9 mouse cellular contexts compared by ENCODE assay signal in the genomic region with DNA sequence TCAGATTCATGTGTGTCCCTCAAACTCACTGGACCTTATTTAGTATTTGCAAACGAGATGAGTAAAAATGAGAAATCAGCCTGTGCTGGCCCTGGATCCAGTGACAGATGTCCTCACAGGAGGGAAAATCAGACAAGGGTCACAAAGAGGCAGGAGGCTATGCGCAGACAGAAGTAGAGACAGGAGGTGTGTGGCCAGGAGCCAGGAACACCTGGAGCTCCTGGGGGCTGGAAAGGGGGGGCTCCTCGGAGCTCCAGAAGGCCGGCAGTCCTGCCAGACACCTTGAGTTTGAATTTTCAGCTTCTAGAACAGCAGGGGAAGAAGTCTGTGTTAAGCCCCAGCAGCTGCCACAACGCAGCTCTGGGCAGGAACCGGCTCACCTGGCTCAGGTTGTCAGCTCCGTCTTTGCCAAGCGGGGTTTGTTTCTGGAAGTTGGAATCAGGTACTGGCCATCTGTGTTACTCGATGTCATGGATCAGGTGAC. TPM values are rescaled to one million over a fixed set of nuclear protein-coding genes. Genes with fewer than 3 reads are reported as not detected.
DNase-seq lines count a peak whose midpoint lies in the region; ATAC-seq lines count a peak whose summit lies in the region.
"Had no signal": no experiment of that assay in that cellular context is flagged by ENCODE, and none has a peak within 500 bp of the region (broad histone marks: within the 10 kb centered on the region; RNA-seq: fewer than 3 reads in every experiment).

No protein-coding gene starts in this region.

- H3K4me1 ChIP-seq in hindbrain, embryonic 13.5 days (replicated peaks) = peaks cover 20% of the 10 kb centered on the region
- no peaks in the 10 kb centered on the region for H3K4me1 ChIP-seq in hindbrain, embryonic 11.5 days (replicated peaks; ENCODE audit: control insufficient read depth, insufficient read depth, low read length)
- H3K4me1 ChIP-seq in limb, embryonic 13.5 days = peaks cover 39% of the 10 kb centered on the region
- H3K4me1 ChIP-seq in intestine, embryonic 16.5 days (ENCODE audit: control insufficient read depth, insufficient read depth, low read length) = no peaks in the 10 kb centered on the region

- no peak for ATAC-seq in hindbrain, embryonic 13.5 days (ENCODE audit: low FRiP score)
- ATAC-seq in hindbrain, embryonic 11.5 days (ENCODE audit: low FRiP score) = no peak
- peak; percentile 68 for ATAC-seq in cerebellum, adult (ENCODE audit: insufficient number of reproducible peaks, low FRiP score, low TSS enrichment)
- ATAC-seq in limb, embryonic 13.5 days (ENCODE audit: low FRiP score, low read depth) = peak; percentile 32; the same call in 1 of the 2 replicates
- ATAC-seq in intestine, embryonic 16.5 days = no peak

- WGBS in hindbrain, embryonic 13.5 days = 52% methylated on average over 9 of the region's 9 CpGs
- 59% methylated on average over 9 of the region's 9 CpGs for WGBS in hindbrain, embryonic 11.5 days
- 22% methylated on average over 9 of the region's 9 CpGs for WGBS in limb, embryonic 13.5 days
- WGBS in intestine, embryonic 16.5 days = 49% methylated on average over 9 of the region's 9 CpGs

- H3K27me3 ChIP-seq in hindbrain, embryonic 13.5 days = no peaks in the 10 kb centered on the region
- no peaks in the 10 kb centered on the region for H3K27me3 ChIP-seq in hindbrain, embryonic 11.5 days (ENCODE audit: control insufficient read depth, insufficient read depth, low read length)
- no peaks in the 10 kb centered on the region for H3K27me3 ChIP-seq in limb, embryonic 13.5 days
- H3K27me3 ChIP-seq in intestine, embryonic 16.5 days (replicated peaks; ENCODE audit: control insufficient read depth, insufficient read depth, low read length) = no peaks in the 10 kb centered on the region
- H3K27me3 ChIP-seq: kidney, embryonic 15.5 days had no signal

- no peak overlapping the region for H3K4me3 ChIP-seq in hindbrain, embryonic 13.5 days
- H3K4me3 ChIP-seq in hindbrain, embryonic 11.5 days (ENCODE audit: low read depth, low read length) = no peak overlapping the region
- no peak overlapping the region for H3K4me3 ChIP-seq in limb, embryonic 13.5 days
- H3K4me3 ChIP-seq in intestine, embryonic 16.5 days (ENCODE audit: low read length) = no peak overlapping the region
- H3K4me3 ChIP-seq: kidney, embryonic 15.5 days had no signal

- H3K36me3 ChIP-seq in hindbrain, embryonic 13.5 days = no peaks in the 10 kb centered on the region
- H3K36me3 ChIP-seq in hindbrain, embryonic 11.5 days (ENCODE audit: control insufficient read depth, insufficient read depth, low read length) = no peaks in the 10 kb centered on the region
- no peaks in the 10 kb centered on the region for H3K36me3 ChIP-seq in limb, embryonic 13.5 days
- no peaks in the 10 kb centered on the region for H3K36me3 ChIP-seq in intestine, embryonic 16.5 days (ENCODE audit: control insufficient read depth, insufficient read depth, low read length)
- H3K36me3 ChIP-seq: kidney, embryonic 15.5 days had no signal

- no peak overlapping the region for H3K4me2 ChIP-seq in hindbrain, embryonic 13.5 days
- H3K4me2 ChIP-seq in hindbrain, embryonic 11.5 days (replicated peaks; ENCODE audit: low read depth, low read length) = no peak overlapping the region
- H3K4me2 ChIP-seq in limb, embryonic 13.5 days (replicated peaks) = no peak overlapping the region; the same call in 1 of the 2 replicates
- H3K4me2 ChIP-seq in intestine, embryonic 16.5 days (ENCODE audit: low read depth, low read length) = no peak overlapping the region
- H3K4me2 ChIP-seq: kidney, embryonic 15.5 days had no signal

- no peak for DNase-seq in hindbrain, embryonic 11.5 days (ENCODE audit: low spot score)
- peak; percentile 93 to 95 for DNase-seq in cerebellum, postnatal 10 days
- DNase-seq in right cerebral cortex, postnatal 25 days = no peak

- no peaks in the 10 kb centered on the region for H3K9me3 ChIP-seq in hindbrain, embryonic 13.5 days
- H3K9me3 ChIP-seq in hindbrain, embryonic 11.5 days (ENCODE audit: control insufficient read depth, low read length) = no peaks in the 10 kb centered on the region
- H3K9me3 ChIP-seq in limb, embryonic 13.5 days = no peaks in the 10 kb centered on the region
- no peaks in the 10 kb centered on the region for H3K9me3 ChIP-seq in intestine, embryonic 16.5 days (ENCODE audit: control insufficient read depth, low read length)
- H3K9me3 ChIP-seq: kidney, embryonic 15.5 days had no signal

- H3K9ac ChIP-seq in hindbrain, embryonic 13.5 days = 0 out of 2 replicates have a peak overlapping the region, but pooled peaks have one; percentile 19
- no peak overlapping the region for H3K9ac ChIP-seq in hindbrain, embryonic 11.5 days (ENCODE audit: low read depth, low read length)
- H3K9ac ChIP-seq in limb, embryonic 13.5 days = peak overlapping the region; percentile 19
- no peak overlapping the region for H3K9ac ChIP-seq in intestine, embryonic 16.5 days (ENCODE audit: low read depth, low read length)
- H3K9ac ChIP-seq: kidney, embryonic 15.5 days had no signal

- peak overlapping the region; percentile 12; the same call in 1 of the 2 replicates for H3K27ac ChIP-seq in hindbrain, embryonic 13.5 days
- no peak overlapping the region for H3K27ac ChIP-seq in hindbrain, embryonic 11.5 days (ENCODE audit: low read depth, low read length)
- H3K27ac ChIP-seq in limb, embryonic 13.5 days = peak overlapping the region; percentile 55
- no peak overlapping the region for H3K27ac ChIP-seq in intestine, embryonic 16.5 days (ENCODE audit: low read length)
- H3K27ac ChIP-seq: macrophage had no signal

RNA-seq across cellular contexts. Expression of gene Lrpap1, which starts 53.7 kb away (rescaled TPM):
- 120 and 126 TPM in 2 replicates for polyA plus RNA-seq in hindbrain, embryonic 13.5 days (2015; fragmentation: Nextera tagmentation; extraction: Ambion mirVana)
- 104 TPM in 2 replicates for polyA plus RNA-seq in hindbrain, embryonic 11.5 days (2014; fragmentation: Nextera tagmentation; extraction: Ambion mirVana)
- 112 and 120 TPM in 2 replicates for polyA plus RNA-seq in limb, embryonic 13.5 days (2015; fragmentation: Nextera tagmentation; extraction: Ambion mirVana)
- polyA plus RNA-seq in intestine, embryonic 16.5 days (2015; fragmentation: Nextera tagmentation; extraction: Ambion mirVana) = 78.4 and 82.6 TPM in 2 replicates

Comparison
In these comparisons a context has a peak if more than half of its experiments do, and no peak if none do; other contexts are left out.
1. H3K27ac ChIP-seq: peak in hindbrain, embryonic 13.5 days (single experiment) and limb, embryonic 13.5 days (single experiment); none in hindbrain, embryonic 11.5 days (single experiment) and intestine, embryonic 16.5 days (single experiment).
2. H3K9ac ChIP-seq: peak in hindbrain, embryonic 13.5 days (single experiment) and limb, embryonic 13.5 days (single experiment); none in hindbrain, embryonic 11.5 days (single experiment) and intestine, embryonic 16.5 days (single experiment).
3. ATAC-seq: peak in cerebellum, adult (single experiment) and limb, embryonic 13.5 days (single experiment); none in hindbrain, embryonic 13.5 days (single experiment), hindbrain, embryonic 11.5 days (single experiment) and intestine, embryonic 16.5 days (single experiment).
4. DNase-seq: peak in cerebellum, postnatal 10 days (2 of 2); none in hindbrain, embryonic 11.5 days (single experiment) and right cerebral cortex, postnatal 25 days (single experiment).